Mouse (Mus musculus): ENCODE measurements at regions not wholly inside any gene's neighbourhood (a gene's known extent, or its start where the extent isn't known, plus 50 kb on each side); places are given as distances from the start of the nearest gene placed in this dataset.
A peak's percentile ranks its signal among the peaks of the same experiment; 100 is the strongest.

- 65% methylated on average over 8 of the region's 8 CpGs for WGBS (ENCODE audit: insufficient replicate concordance)
- H3K27me3 ChIP-seq (ENCODE audit: control insufficient read depth, insufficient read depth, low read depth, low read length): no peaks in the 10 kb centered on the region
Observed at GRCm38 (mm10) chr9:69705942-69706341, 54.8 kb downstream of the Foxb1 start.

GRCm38 (mm10) chr9:69705071-69705470 is 55.7 kb downstream of the Foxb1 start:
- no peaks in the 10 kb centered on the region for H3K27me3 ChIP-seq (ENCODE audit: control insufficient read depth, insufficient read depth, low read depth, low read length)
- no peaks in the 10 kb centered on the region for H3K4me1 ChIP-seq (ENCODE audit: control insufficient read depth, low read depth, low read length)
- no peaks in the 10 kb centered on the region for H3K36me3 ChIP-seq (ENCODE audit: control insufficient read depth, insufficient read depth)
- no peak overlapping the region for H3K27ac ChIP-seq (ENCODE audit: low read length)
- no peak overlapping the region for H3K4me3 ChIP-seq (ENCODE audit: low read depth, low read length)
- no peak overlapping the region for H3K9ac ChIP-seq (ENCODE audit: low read depth, low read length)
- H3K4me2 ChIP-seq (ENCODE audit: low read depth, low read length): no peak overlapping the region
- WGBS (ENCODE audit: insufficient replicate concordance): 68% methylated on average over 4 of the region's 4 CpGs
- no peak for ATAC-seq (ENCODE audit: low read depth)
- no peaks in the 10 kb centered on the region for H3K9me3 ChIP-seq (replicated peaks; ENCODE audit: control insufficient read depth, low read length)

More at GRCm38 (mm10) chr9:69705942-69706341, 54.8 kb downstream of the Foxb1 start:
- no peaks in the 10 kb centered on the region for H3K4me1 ChIP-seq (ENCODE audit: control insufficient read depth, low read depth, low read length)
- ATAC-seq (ENCODE audit: low read depth): no peak
- no peaks in the 10 kb centered on the region for H3K9me3 ChIP-seq (replicated peaks; ENCODE audit: control insufficient read depth, low read length)
- H3K36me3 ChIP-seq (ENCODE audit: control insufficient read depth, insufficient read depth): no peaks in the 10 kb centered on the region
- no peak overlapping the region for H3K27ac ChIP-seq (ENCODE audit: low read length)
- H3K4me2 ChIP-seq (ENCODE audit: low read depth, low read length): no peak overlapping the region
- no peak overlapping the region for H3K9ac ChIP-seq (ENCODE audit: low read depth, low read length)
- H3K4me3 ChIP-seq (ENCODE audit: low read depth, low read length): no peak overlapping the region

- no peak overlapping the region for H3K4me3 ChIP-seq (ENCODE audit: low read depth, low read length)
- H3K27me3 ChIP-seq (ENCODE audit: control insufficient read depth, insufficient read depth, low read depth, low read length): no peaks in the 10 kb centered on the region
- H3K9ac ChIP-seq (ENCODE audit: low read depth, low read length): no peak overlapping the region
- no peaks in the 10 kb centered on the region for H3K9me3 ChIP-seq (replicated peaks; ENCODE audit: control insufficient read depth, low read length)
- 61% methylated on average over 7 of the region's 7 CpGs for WGBS (ENCODE audit: insufficient replicate concordance)
- no peaks in the 10 kb centered on the region for H3K4me1 ChIP-seq (ENCODE audit: control insufficient read depth, low read depth, low read length)
- H3K36me3 ChIP-seq (ENCODE audit: control insufficient read depth, insufficient read depth): no peaks in the 10 kb centered on the region
- no peak overlapping the region for H3K4me2 ChIP-seq (ENCODE audit: low read depth, low read length)
- ATAC-seq (ENCODE audit: low read depth): no peak
- no peak overlapping the region for H3K27ac ChIP-seq (ENCODE audit: low read length)
Observed at GRCm38 (mm10) chr9:69703731-69704130, 57.0 kb downstream of the Foxb1 start.

- no peak for ATAC-seq (ENCODE audit: low read depth)
- WGBS (ENCODE audit: insufficient replicate concordance): 46% methylated on average over 8 of the region's 8 CpGs
- H3K9ac ChIP-seq (ENCODE audit: low read depth, low read length): no peak overlapping the region
Observed at GRCm38 (mm10) chr9:69702156-69702928, 58.4 kb downstream of the Foxb1 start.

GRCm38 (mm10) chr9:69700696-69701095 is 60.0 kb downstream of the Foxb1 start:
- no peaks in the 10 kb centered on the region for H3K27me3 ChIP-seq (ENCODE audit: control insufficient read depth, insufficient read depth, low read depth, low read length)
- 65% methylated on average over 9 of the region's 9 CpGs for WGBS (ENCODE audit: insufficient replicate concordance)
- H3K9me3 ChIP-seq (replicated peaks; ENCODE audit: control insufficient read depth, low read length): no peaks in the 10 kb centered on the region
- H3K4me2 ChIP-seq (ENCODE audit: low read depth, low read length): no peak overlapping the region
- no peaks in the 10 kb centered on the region for H3K4me1 ChIP-seq (ENCODE audit: control insufficient read depth, low read depth, low read length)
- H3K27ac ChIP-seq (ENCODE audit: low read length): no peak overlapping the region
- H3K9ac ChIP-seq (ENCODE audit: low read depth, low read length): no peak overlapping the region
- no peak overlapping the region for H3K4me3 ChIP-seq (ENCODE audit: low read depth, low read length)
- no peaks in the 10 kb centered on the region for H3K36me3 ChIP-seq (ENCODE audit: control insufficient read depth, insufficient read depth)
- no peak for ATAC-seq (ENCODE audit: low read depth)

More at GRCm38 (mm10) chr9:69702156-69702928, 58.4 kb downstream of the Foxb1 start:
- Histone ChIP-seq H3K4me3 (ENCODE audit: low read depth, low read length) (no peak overlapping the region), H3K36me3 (ENCODE audit: control insufficient read depth, insufficient read depth) (no peaks in the 10 kb centered on the region), H3K4me2 (ENCODE audit: low read depth, low read length) (no peak overlapping the region), H3K27me3 (ENCODE audit: control insufficient read depth, insufficient read depth, low read depth, low read length) (no peaks in the 10 kb centered on the region), H3K9me3 (replicated peaks; ENCODE audit: control insufficient read depth, low read length) (no peaks in the 10 kb centered on the region), H3K27ac (ENCODE audit: low read length) (no peak overlapping the region), H3K4me1 (ENCODE audit: control insufficient read depth, low read depth, low read length) (no peaks in the 10 kb centered on the region)

- H3K9ac ChIP-seq (ENCODE audit: low read depth, low read length): no peak overlapping the region
- no peaks in the 10 kb centered on the region; the same call in 1 of the 2 replicates for H3K27me3 ChIP-seq (ENCODE audit: control insufficient read depth, insufficient read depth, low read depth, low read length)
- H3K4me1 ChIP-seq (ENCODE audit: control insufficient read depth, low read depth, low read length): no peaks in the 10 kb centered on the region
- WGBS (ENCODE audit: insufficient replicate concordance): 64% methylated on average over 3 of the region's 3 CpGs
- H3K36me3 ChIP-seq (ENCODE audit: control insufficient read depth, insufficient read depth): no peaks in the 10 kb centered on the region
- H3K27ac ChIP-seq (ENCODE audit: low read length): no peak overlapping the region
- H3K4me3 ChIP-seq (ENCODE audit: low read depth, low read length): no peak overlapping the region
- no peak overlapping the region for H3K4me2 ChIP-seq (ENCODE audit: low read depth, low read length)
- no peak for ATAC-seq (ENCODE audit: low read depth)
- H3K9me3 ChIP-seq (replicated peaks; ENCODE audit: control insufficient read depth, low read length): no peaks in the 10 kb centered on the region
Observed at GRCm38 (mm10) chr9:69691756-69692155, 69.0 kb downstream of the Foxb1 start.

GRCm38 (mm10) chr9:69687349-69688123 is 73.2 kb downstream of the Foxb1 start:
- Histone ChIP-seq H3K9me3 (replicated peaks; ENCODE audit: control insufficient read depth, low read length) (no peaks in the 10 kb centered on the region), H3K4me1 (ENCODE audit: control insufficient read depth, low read depth, low read length) (no peaks in the 10 kb centered on the region), H3K4me2 (ENCODE audit: low read depth, low read length) (no peak overlapping the region), H3K36me3 (ENCODE audit: control insufficient read depth, insufficient read depth) (no peaks in the 10 kb centered on the region), H3K9ac (ENCODE audit: low read depth, low read length) (no peak overlapping the region), H3K27ac (ENCODE audit: low read length) (no peak overlapping the region), H3K4me3 (ENCODE audit: low read depth, low read length) (no peak overlapping the region), H3K27me3 (ENCODE audit: control insufficient read depth, insufficient read depth, low read depth, low read length) (no peaks in the 10 kb centered on the region; the same call in 1 of the 2 replicates)
- no peak for ATAC-seq (ENCODE audit: low read depth)
- WGBS (ENCODE audit: insufficient replicate concordance): 38% methylated on average over 12 of the region's 12 CpGs

- Histone ChIP-seq H3K27me3 (ENCODE audit: control insufficient read depth, insufficient read depth, low read depth, low read length) (no peaks in the 10 kb centered on the region; the same call in 1 of the 2 replicates), H3K4me2 (ENCODE audit: low read depth, low read length) (no peak overlapping the region), H3K4me1 (ENCODE audit: control insufficient read depth, low read depth, low read length) (no peaks in the 10 kb centered on the region), H3K9ac (ENCODE audit: low read depth, low read length) (no peak overlapping the region), H3K9me3 (replicated peaks; ENCODE audit: control insufficient read depth, low read length) (no peaks in the 10 kb centered on the region), H3K27ac (ENCODE audit: low read length) (no peak overlapping the region), H3K4me3 (ENCODE audit: low read depth, low read length) (no peak overlapping the region), H3K36me3 (ENCODE audit: control insufficient read depth, insufficient read depth) (no peaks in the 10 kb centered on the region)
- ATAC-seq (ENCODE audit: low read depth): peak; percentile 67
- 49% methylated on average over 4 of the region's 4 CpGs for WGBS (ENCODE audit: insufficient replicate concordance)
Observed at GRCm38 (mm10) chr9:69686766-69687165, 74.0 kb downstream of the Foxb1 start.

GRCm38 (mm10) chr9:69685630-69686029 is 75.1 kb downstream of the Foxb1 start:
- ATAC-seq (ENCODE audit: low read depth): no peak
- 51% methylated on average over 4 of the region's 4 CpGs for WGBS (ENCODE audit: insufficient replicate concordance)
- no peak overlapping the region for H3K9ac ChIP-seq (ENCODE audit: low read depth, low read length)

More at GRCm38 (mm10) chr9:69685630-69686029, 75.1 kb downstream of the Foxb1 start:
- no peak overlapping the region for H3K27ac ChIP-seq (ENCODE audit: low read length)
- no peak overlapping the region for H3K4me3 ChIP-seq (ENCODE audit: low read depth, low read length)
- no peaks in the 10 kb centered on the region for H3K4me1 ChIP-seq (ENCODE audit: control insufficient read depth, low read depth, low read length)
- H3K4me2 ChIP-seq (ENCODE audit: low read depth, low read length): no peak overlapping the region
- no peaks in the 10 kb centered on the region for H3K9me3 ChIP-seq (replicated peaks; ENCODE audit: control insufficient read depth, low read length)
- H3K36me3 ChIP-seq (ENCODE audit: control insufficient read depth, insufficient read depth): no peaks in the 10 kb centered on the region
- no peaks in the 10 kb centered on the region for H3K27me3 ChIP-seq (ENCODE audit: control insufficient read depth, insufficient read depth, low read depth, low read length)

Data from liver, embryonic 16.5 days (tissue).